Mouse (Mus musculus): ENCODE results near the gene Ankrd11.

DNA sequence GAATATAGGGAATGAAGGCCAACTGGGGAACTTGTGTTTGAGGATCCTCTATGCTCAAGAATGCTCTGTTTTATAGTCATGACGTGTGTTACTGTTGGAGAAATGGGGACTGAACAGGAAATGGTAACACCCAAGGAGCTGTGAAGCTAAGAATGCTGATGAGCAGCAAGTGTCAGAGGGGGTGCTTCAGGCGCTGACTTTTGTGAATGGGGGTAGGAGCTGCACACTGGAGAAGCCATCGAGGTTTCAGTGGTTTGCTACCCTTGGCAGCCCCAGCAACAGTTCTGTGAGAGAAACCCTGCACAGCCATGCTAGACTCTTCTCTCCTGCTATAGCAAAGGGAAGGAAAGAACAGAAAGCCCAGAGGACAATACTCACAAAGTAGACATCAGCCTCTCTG is 129.9 kb downstream of the Ankrd11 start:
- no peak for TF ChIP-seq MYOG (IDR thresholded peaks at IDR 0.05; ENCODE audit: control insufficient read depth in 1 of 3, insufficient read depth in 1 of 3, insufficient read length in 2 of 3, low read depth in 2 of 3)
- no peak for TF ChIP-seq CEBPB (IDR thresholded peaks at IDR 0.05; ENCODE audit: insufficient read depth, poor library complexity, severe bottlenecking)
- TF ChIP-seq E2F4 (IDR thresholded peaks at IDR 0.05; ENCODE audit: insufficient read depth): no peak
- no peak for TF ChIP-seq POLR2A (IDR thresholded peaks at IDR 0.05; ENCODE audit: insufficient read length, low read depth)
- TF ChIP-seq USF1 (IDR thresholded peaks at IDR 0.05; ENCODE audit: low read depth): no peak
- TF ChIP-seq MYOD1 (IDR thresholded peaks at IDR 0.05; ENCODE audit: control insufficient read depth in 1 of 3, insufficient read length in 2 of 3, low read depth in 2 of 3): no peak

All from myocyte (in vitro differentiated cells).